Mouse (Mus musculus) brain, embryonic 18.5 days (tissue): Measurements from ENCODE around the gene Fgf3.
"Not testable (repeated sequence)": the region's sequence is repeated elsewhere in the genome, so short reads cannot be mapped to it uniquely, and the experiment has no call there.

ENCODE experiments used
- DNase-seq: peaks from one replicate; pipeline ENCODE4 v3.0.0-alpha.2; 2012; ENCODE audit warnings: low read depth, low spot score

Fgf3 gene

GRCm38 (mm10) chr7:144857826-144858342 lies 20.0 kb downstream of the Fgf3 start:
- no peak for DNase-seq

- no peak for DNase-seq
These were observed 20.8 kb downstream of the Fgf3 start for GRCm38 (mm10) chr7:144858702-144859101.

GRCm38 (mm10) chr7:144861056-144861768 lies 23.3 kb downstream of the Fgf3 start:
- DNase-seq, result no peak

DNA sequence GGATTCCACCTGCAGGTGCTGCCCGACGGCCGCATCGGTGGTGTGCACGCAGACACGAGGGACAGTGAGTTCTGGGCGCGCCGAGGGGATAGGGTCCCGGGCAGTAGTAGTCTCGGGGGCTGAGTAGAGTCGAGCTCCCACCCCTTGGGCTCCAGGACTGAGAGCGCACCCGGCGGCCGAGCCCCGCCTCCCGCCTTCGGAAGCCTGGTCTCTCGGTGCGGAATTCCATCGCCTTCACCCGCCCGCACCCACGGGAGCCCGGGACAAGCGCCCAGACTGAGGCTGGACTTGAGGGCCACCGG lies 23.8 kb downstream of the Fgf3 start:
- no peak for DNase-seq

GRCm38 (mm10) chr7:144862126-144862525 lies 24.2 kb downstream of the Fgf3 start:
- DNase-seq, result no peak

- no peak for DNase-seq
These were observed 24.8 kb downstream of the Fgf3 start for GRCm38 (mm10) chr7:144862712-144863111.

- DNase-seq, result no peak
These were observed 25.3 kb downstream of the Fgf3 start for GRCm38 (mm10) chr7:144863196-144863595.

- DNase-seq, result no peak
These were observed 26.3 kb downstream of the Fgf3 start for GRCm38 (mm10) chr7:144864160-144864670.

DNA sequence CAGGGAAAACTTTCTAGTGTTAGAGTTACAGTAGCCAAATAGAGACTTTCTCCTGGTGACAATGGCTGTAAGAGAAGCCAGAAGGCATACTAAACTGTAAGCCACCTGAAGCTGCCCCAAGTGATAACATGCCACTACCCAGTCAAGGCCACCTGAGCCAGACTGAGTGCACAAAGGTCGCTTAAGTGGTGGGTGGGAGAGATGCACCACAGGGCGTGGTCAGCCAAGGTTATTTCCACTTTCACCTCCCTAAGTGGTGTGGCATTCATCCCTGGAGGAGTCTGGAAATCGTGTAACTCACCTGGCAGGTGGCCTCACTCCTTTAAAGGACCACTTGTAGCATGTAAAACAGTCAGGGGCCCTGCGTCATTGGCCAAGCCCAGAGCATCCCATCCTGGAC lies 29.3 kb downstream of the Fgf3 start:
- no peak for DNase-seq

GRCm38 (mm10) chr7:144867602-144868001 lies 29.7 kb downstream of the Fgf3 start:
- DNase-seq, result no peak

DNA sequence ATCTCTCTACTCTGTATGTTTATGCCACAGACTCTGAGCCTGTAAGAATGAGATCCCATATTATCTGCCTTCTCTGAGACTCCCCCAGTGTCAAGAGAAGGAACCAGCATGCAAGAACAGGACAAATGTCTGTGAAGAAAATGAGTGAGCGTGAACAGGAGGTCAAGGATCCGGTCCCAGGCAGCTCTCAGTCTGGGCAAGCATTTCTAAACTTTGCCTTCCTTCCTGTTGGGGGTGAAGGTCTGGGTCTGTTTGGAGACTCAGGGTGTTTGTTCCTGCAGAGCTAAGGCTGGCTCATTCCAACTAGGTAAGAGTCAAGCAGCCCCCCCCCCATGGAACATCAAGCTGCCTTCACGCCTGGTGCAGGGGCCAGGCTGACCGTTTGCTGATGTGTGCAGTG lies 34.5 kb downstream of the Fgf3 start:
- no peak for DNase-seq

GRCm38 (mm10) chr7:144873160-144873559 lies 35.3 kb downstream of the Fgf3 start:
- no peak for DNase-seq

- no peak for DNase-seq
These were observed 36.3 kb downstream of the Fgf3 start for GRCm38 (mm10) chr7:144874226-144874625.

DNA sequence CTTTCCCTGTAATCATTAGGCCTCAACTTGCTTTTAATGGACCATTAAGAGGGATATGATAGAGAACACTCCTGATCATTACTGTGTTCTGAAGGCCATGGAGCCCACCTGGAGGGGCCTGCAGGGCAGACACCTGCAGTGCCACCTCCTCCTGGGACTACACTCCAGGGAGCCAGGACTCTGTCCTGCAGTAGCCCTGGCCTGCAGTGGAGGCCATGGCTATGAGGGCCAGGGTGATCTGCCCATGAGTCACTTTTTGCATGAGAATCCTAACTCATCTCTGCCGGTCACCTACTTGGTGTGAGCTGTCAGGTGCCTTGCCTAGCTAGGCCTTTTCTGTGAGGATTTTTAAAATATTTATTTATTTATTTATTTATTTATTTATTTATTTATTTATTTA lies 40.5 kb downstream of the Fgf3 start:
- DNase-seq, result no peak

DNA sequence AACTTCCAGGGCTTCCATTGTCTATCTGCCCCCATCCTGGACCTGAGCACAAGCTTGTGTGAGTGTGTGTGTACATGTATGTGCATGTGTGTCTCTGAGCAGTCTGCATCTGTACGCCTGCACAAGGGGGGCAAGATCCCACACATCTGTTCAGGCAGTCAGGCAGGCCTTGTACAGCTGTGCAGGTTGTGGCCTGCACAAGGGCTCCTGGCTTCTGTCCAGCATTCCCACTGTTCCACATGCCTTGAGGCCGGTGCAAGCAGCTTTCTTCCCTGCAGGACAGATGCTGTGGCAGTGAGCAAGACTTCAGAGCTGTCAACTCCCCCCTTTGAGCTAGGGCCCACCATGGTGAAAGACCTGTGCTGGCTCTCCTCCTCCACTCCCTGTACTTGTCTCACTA lies 45.2 kb downstream of the Fgf3 start:
- DNase-seq, result no peak

- no peak for DNase-seq
These were observed 49.8 kb downstream of the Fgf3 start for GRCm38 (mm10) chr7:144887672-144888071.

DNA sequence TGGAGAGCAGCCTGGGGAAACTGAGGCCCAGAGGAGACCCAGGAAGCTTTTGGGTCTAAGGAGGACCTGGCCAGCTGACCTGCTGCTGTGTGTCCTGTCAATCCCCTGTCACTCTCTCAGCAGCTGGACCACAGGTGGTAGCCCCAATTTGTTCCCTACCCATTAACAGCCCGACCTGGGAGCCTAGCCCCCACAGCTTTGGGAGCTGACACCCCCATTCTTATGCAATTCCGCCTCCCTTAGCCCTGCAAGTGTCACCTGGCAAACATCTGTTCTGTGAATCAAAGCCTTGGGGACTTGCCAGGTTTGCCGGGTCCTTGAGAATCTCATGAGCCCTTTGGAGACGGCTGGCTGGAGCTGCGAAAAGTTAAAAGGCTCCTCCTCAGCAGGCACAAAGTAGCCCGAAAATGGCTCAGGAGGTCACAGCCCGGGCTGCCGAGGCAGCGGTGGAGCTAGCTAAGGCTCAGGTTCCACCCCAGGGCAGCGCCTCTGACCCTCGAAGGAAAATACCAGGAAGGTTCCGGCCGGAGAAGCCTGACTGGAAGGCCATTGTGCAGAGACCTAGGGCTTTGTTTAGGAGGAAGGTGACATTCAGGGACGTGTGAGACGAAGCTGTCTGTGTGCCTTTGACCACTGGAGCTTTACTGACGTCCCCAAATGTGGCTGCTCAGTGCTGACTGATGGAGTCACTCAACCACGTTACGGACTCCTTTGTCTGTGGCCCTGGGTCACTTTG lies 50.8 kb downstream of the Fgf3 start:
- DNase-seq, result no peak

DNA sequence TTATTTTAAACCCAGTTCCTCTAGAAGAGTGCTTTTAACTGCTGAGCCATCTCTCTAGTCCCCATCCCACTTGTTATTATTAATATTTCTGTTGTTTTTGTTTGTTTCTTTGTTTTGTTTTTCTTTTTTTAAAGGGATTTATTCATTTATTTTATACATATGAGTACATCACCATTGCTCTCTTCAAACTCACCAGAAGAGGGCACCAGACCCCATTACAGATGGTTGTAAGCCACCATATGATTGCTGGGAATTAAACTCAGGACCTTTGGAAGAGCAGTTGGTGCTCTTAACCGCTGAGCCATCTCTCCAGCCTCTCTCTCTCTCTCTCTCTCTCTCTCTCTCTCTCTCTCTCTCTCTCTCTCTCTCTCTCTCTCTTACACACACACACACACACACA lies 52.8 kb downstream of the Fgf3 start:
- not testable (repeated sequence) for DNase-seq

DNA sequence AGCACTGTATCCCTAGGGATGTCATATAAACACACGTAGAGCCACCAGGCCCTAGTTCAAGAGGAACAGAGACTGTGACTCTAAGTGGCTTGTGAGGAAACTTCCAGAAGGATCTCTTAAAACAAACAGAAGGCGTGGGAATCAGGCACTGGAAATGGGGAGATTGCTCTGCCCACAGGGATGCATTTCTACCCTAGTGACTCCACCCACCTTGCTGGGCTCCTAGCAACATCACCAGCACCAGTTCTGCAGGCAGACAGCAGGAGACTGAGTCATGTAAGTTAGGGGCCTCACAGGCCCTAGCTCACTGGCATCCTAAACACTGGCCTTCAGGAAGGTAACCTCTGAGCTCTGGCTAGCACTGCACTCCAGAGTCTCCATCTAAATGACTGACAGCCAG lies 54.0 kb downstream of the Fgf3 start:
- no peak for DNase-seq

GRCm38 (mm10) chr7:144892322-144892721 lies 54.4 kb downstream of the Fgf3 start:
- DNase-seq, result no peak
